Mouse (Mus musculus): ENCODE data around the gene Dusp22. TPM values are rescaled to one million over a fixed set of nuclear protein-coding genes. Genes with fewer than 3 reads are reported as not detected.

The Dusp22 gene
- total RNA-seq, 2 experiments from 2014 or later, result 24.9 to 32.8 TPM

DNA sequence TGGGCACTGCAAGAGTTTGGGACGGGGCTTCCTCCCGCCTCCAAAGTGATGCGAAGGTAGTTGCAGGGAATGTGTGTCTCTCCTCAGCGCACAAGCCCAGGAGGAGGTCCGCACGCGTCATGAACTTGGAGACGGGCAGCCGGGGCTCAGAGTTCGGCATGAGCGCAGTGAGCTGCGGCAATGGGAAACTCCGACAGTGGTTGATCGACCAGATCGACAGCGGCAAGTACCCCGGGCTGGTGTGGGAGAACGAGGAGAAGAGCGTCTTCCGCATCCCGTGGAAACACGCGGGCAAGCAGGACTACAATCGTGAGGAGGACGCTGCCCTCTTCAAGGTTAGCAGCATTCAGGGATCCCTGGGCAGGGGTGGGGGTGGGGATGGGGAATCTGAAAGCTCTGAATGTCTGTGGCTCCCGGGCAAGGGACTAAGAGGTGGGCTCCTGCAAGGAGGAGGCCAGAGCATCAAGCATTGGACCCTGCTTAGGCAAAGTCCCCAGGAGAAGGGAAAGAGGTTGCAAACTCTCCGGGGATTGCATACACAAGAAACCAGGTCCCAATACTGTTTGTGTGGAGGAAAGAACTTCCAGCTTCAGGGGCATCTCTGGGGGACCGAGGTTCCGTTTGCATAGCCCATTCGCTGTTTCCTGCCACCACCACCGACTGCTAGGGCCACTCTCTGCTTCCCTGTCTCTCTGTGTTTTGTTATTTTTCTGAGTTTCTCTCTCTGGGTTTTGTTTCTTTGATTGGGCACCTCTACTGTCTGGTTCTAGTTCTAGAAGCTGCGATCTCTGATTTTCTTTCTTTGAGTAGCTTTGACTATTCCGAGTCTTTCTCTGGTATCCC is 90.9 kb downstream of the Dusp22 start:
- no peak for DNase-seq

GRCm38 (mm10) chr13:30751304-30751580 is 91.4 kb downstream of the Dusp22 start:
- no peak for DNase-seq

DNA sequence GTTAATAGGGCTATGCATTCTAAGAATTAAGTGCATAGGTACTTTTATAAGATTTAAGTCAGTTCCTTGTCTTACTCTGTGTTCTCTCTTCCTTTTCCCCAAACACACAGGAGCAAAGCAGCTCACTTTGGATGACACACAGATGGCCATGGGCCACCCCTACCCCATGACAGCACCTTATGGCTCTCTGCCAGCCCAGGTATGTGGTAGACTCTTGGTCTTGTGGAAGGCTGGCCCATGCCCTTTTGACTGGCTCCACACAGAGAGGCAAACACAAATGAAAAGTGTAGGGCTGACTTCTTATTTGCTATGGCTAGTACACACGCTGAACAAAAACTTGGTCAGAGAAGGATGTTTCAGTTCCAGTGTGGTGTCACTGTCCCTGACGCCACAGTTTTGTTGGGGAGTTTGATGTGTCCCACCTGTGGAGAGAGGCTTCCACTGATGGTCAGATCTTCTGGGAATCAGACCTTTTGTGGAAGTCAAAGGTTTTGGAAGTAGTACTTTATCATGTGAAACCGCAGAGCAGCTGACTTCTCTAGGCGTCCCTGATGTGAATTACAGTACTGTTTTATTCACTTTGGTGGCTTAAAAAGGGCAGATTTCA is 92.9 kb downstream of the Dusp22 start:
- DNase-seq, result no peak

GRCm38 (mm10) chr13:30753441-30753840 is 93.6 kb downstream of the Dusp22 start:
- no peak for DNase-seq

DNA sequence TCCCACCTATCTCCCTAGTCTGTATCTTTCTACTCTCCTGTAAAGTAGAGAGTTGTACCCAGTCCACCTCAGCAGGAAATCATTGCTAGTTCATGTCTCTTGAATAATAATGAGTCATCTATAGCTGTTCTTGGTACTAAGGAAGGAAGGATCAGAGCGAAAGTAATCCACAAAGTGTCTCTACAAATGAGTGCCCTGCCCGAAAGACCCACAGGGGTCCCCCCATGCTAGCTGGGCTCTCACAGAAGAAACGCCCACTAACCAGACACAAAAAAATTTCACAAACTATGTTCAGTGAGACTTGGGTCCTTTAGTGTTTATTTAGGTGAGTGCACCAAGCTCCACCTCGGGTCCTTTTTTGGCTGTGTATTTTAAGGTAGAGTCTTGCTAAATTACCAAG is 94.3 kb downstream of the Dusp22 start:
- no peak for DNase-seq

GRCm38 (mm10) chr13:30754825-30755476 is 95.2 kb downstream of the Dusp22 start:
- DNase-seq, result no peak

DNA sequence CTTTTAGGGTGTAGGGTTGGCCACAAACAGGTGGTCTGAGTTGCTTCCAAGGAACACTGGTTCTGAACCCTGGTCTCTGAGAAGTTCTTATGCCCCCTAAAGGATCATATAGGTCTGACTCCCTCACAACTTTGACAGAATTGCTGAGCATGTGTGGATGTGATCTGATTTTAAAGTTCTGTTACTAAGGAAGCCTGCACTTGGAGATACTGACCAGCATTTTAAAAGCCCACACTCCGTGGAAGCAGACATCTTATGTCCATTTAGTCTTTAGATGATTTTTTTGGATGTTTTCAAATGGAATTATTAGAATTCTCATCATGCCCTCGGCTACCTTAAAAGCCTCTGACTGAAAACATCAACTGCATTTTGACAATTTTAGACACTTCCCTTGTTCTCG is 95.8 kb downstream of the Dusp22 start:
- DNase-seq, result no peak

GRCm38 (mm10) chr13:30755998-30756639 is 96.3 kb downstream of the Dusp22 start:
- DNase-seq, result no peak

- no peak for DNase-seq
These were observed 97.6 kb downstream of the Dusp22 start for GRCm38 (mm10) chr13:30757264-30757900.

GRCm38 (mm10) chr13:30758789-30759381 is 99.1 kb downstream of the Dusp22 start:
- no peak for DNase-seq

DNA sequence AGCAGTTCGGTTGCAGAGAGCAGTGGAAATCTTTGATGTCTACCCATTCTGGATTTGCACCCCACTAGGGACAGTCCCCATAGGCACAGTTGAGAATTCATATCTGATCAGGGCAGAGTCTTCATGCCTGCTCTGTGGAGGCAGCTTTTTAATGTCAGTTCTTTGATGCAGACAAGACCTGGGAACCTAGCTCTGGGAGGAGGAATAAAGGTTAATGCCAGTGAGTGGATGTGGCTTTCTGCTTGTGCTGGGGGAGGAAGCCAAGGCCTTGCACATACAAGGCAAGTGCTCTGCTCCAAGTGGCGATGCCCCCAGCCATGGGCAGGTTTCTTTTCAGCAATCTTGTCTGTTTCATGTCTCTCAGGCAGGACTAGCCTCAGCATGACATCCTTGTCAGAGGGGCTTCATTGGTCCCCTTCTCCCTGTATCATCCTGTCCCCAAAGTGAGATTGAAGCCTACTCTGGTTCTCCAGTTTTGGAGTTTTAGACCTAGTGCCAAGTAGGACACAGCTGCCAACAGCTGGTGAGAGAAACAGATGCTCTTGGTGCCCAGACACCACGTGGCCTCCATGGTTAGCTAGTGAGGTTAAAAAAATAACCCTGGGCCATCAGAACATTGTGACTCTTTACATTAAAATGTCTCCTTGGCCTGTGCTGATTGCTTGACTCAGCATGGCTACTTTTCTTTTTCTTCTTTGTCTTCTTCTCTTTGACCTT is 100.7 kb downstream of the Dusp22 start:
- DNase-seq, result no peak

Other genes starting within 250 kb of the Dusp22 start
- 100 to 1,000 TPM; 343 to 370 TPM for gene Uqcrfs1, start 114.6 kb upstream of the Dusp22 start, total RNA-seq (2021)
- gene Irf4, start 89.2 kb downstream of the Dusp22 start, total RNA-seq (2021), result 10 to 100 TPM; 29.3 to 38.8 TPM